Mouse (Mus musculus): Measurements from ENCODE around the gene Zfp346. TPM values are rescaled to one million over a fixed set of nuclear protein-coding genes. Genes with fewer than 3 reads are reported as not detected.
A peak's percentile ranks its signal among the peaks of the same experiment; 100 is the strongest.

Zfp346 gene
- polyA plus RNA-seq, 1 experiment: 2.4 TPM

- TF ChIP-seq FLI1 (IDR thresholded peaks at IDR 0.05; ENCODE audit: low read length): no peak
- TF ChIP-seq GATA1 (IDR thresholded peaks at IDR 0.05; ENCODE audit: borderline replicate concordance, low read length): no peak
- H3K9me3 ChIP-seq: peaks cover 13% of the 10 kb centered on the region
- H3K36me3 ChIP-seq (replicated peaks; ENCODE audit: low read length): no peaks in the 10 kb centered on the region
- no peak overlapping the region for H3K4me3 ChIP-seq (replicated peaks)
- peaks cover 52% of the 10 kb centered on the region for H3K27me3 ChIP-seq (replicated peaks)
- H3K4me1 ChIP-seq: peaks cover 20% of the 10 kb centered on the region
Observed at GRCm38 (mm10) chr13:55168255-55168654, 63.1 kb downstream of the Zfp346 start.

- Histone ChIP-seq H3K27me3 (replicated peaks) (peaks cover 53% of the 10 kb centered on the region), H3K36me3 (replicated peaks; ENCODE audit: low read length) (no peaks in the 10 kb centered on the region), H3K9me3 (peaks cover 13% of the 10 kb centered on the region), H3K4me1 (peaks cover 20% of the 10 kb centered on the region), H3K4me3 (replicated peaks) (no peak overlapping the region)
- TF ChIP-seq GATA1 (IDR thresholded peaks at IDR 0.05; ENCODE audit: borderline replicate concordance, low read length) (no peak), FLI1 (IDR thresholded peaks at IDR 0.05; ENCODE audit: low read length) (no peak)
Observed at GRCm38 (mm10) chr13:55168958-55169369, 63.9 kb downstream of the Zfp346 start.

GRCm38 (mm10) chr13:55171517-55172335, 66.6 kb downstream of the Zfp346 start:
- Histone ChIP-seq H3K27me3 (replicated peaks) (peaks cover 50% of the 10 kb centered on the region), H3K4me3 (replicated peaks) (peak overlapping the region; percentile 76), H3K36me3 (replicated peaks; ENCODE audit: low read length) (no peaks in the 10 kb centered on the region), H3K9me3 (peaks cover 13% of the 10 kb centered on the region), H3K4me1 (peaks cover 20% of the 10 kb centered on the region)
- TF ChIP-seq FLI1 (IDR thresholded peaks at IDR 0.05; ENCODE audit: low read length): no peak
- no peak for TF ChIP-seq GATA1 (IDR thresholded peaks at IDR 0.05; ENCODE audit: borderline replicate concordance, low read length)

- TF ChIP-seq FLI1 (IDR thresholded peaks at IDR 0.05; ENCODE audit: low read length) (no peak), GATA1 (IDR thresholded peaks at IDR 0.05; ENCODE audit: borderline replicate concordance, low read length) (no peak)
- H3K9me3 ChIP-seq: peaks cover 13% of the 10 kb centered on the region
- H3K27me3 ChIP-seq (replicated peaks): peaks cover 44% of the 10 kb centered on the region
- peak overlapping the region; percentile 0 for H3K4me3 ChIP-seq (replicated peaks)
- H3K4me1 ChIP-seq: peaks cover 15% of the 10 kb centered on the region
- no peaks in the 10 kb centered on the region for H3K36me3 ChIP-seq (replicated peaks; ENCODE audit: low read length)
Observed at GRCm38 (mm10) chr13:55172336-55172770, 67.2 kb downstream of the Zfp346 start.

GRCm38 (mm10) chr13:55174347-55174746, 69.2 kb downstream of the Zfp346 start:
- peaks cover 17% of the 10 kb centered on the region for H3K4me1 ChIP-seq
- TF ChIP-seq GATA1 (IDR thresholded peaks at IDR 0.05; ENCODE audit: borderline replicate concordance, low read length) (no peak), FLI1 (IDR thresholded peaks at IDR 0.05; ENCODE audit: low read length) (no peak)
- no peak overlapping the region for H3K4me3 ChIP-seq (replicated peaks)
- H3K9me3 ChIP-seq: peaks cover 8% of the 10 kb centered on the region
- no peaks in the 10 kb centered on the region for H3K36me3 ChIP-seq (replicated peaks; ENCODE audit: low read length)
- peaks cover 29% of the 10 kb centered on the region for H3K27me3 ChIP-seq (replicated peaks)

GRCm38 (mm10) chr13:55176265-55176664, 71.2 kb downstream of the Zfp346 start:
- TF ChIP-seq GATA1 (IDR thresholded peaks at IDR 0.05; ENCODE audit: borderline replicate concordance, low read length) (no peak), FLI1 (IDR thresholded peaks at IDR 0.05; ENCODE audit: low read length) (no peak)
- Histone ChIP-seq H3K4me3 (replicated peaks) (no peak overlapping the region), H3K27me3 (replicated peaks) (peaks cover 29% of the 10 kb centered on the region), H3K9me3 (0 out of 2 replicates have a peak, but pooled peaks cover 3% of the 10 kb centered on the region), H3K4me1 (peaks cover 31% of the 10 kb centered on the region), H3K36me3 (replicated peaks; ENCODE audit: low read length) (peaks cover 2% of the 10 kb centered on the region)

- TF ChIP-seq GATA1 (IDR thresholded peaks at IDR 0.05; ENCODE audit: borderline replicate concordance, low read length) (no peak), FLI1 (IDR thresholded peaks at IDR 0.05; ENCODE audit: low read length) (no peak)
- peaks cover 14% of the 10 kb centered on the region for H3K27me3 ChIP-seq (replicated peaks)
- 0 out of 2 replicates have a peak, but pooled peaks cover 3% of the 10 kb centered on the region for H3K9me3 ChIP-seq
- peaks cover 32% of the 10 kb centered on the region for H3K4me1 ChIP-seq
- H3K4me3 ChIP-seq (replicated peaks): no peak overlapping the region
- peaks cover 2% of the 10 kb centered on the region for H3K36me3 ChIP-seq (replicated peaks; ENCODE audit: low read length)
Observed at GRCm38 (mm10) chr13:55177903-55178496, 72.9 kb downstream of the Zfp346 start.

GRCm38 (mm10) chr13:55178556-55178955, 73.4 kb downstream of the Zfp346 start:
- peaks cover 2% of the 10 kb centered on the region for H3K36me3 ChIP-seq (replicated peaks; ENCODE audit: low read length)
- H3K4me1 ChIP-seq: peaks cover 37% of the 10 kb centered on the region
- H3K9me3 ChIP-seq: 0 out of 2 replicates have a peak, but pooled peaks cover 3% of the 10 kb centered on the region
- H3K27me3 ChIP-seq (replicated peaks): peaks cover 13% of the 10 kb centered on the region
- H3K4me3 ChIP-seq (replicated peaks): no peak overlapping the region
- TF ChIP-seq FLI1 (IDR thresholded peaks at IDR 0.05; ENCODE audit: low read length) (no peak), GATA1 (IDR thresholded peaks at IDR 0.05; ENCODE audit: borderline replicate concordance, low read length) (no peak)

- H3K36me3 ChIP-seq (replicated peaks; ENCODE audit: low read length): peaks cover 2% of the 10 kb centered on the region
- 0 out of 2 replicates have a peak, but pooled peaks cover 3% of the 10 kb centered on the region for H3K9me3 ChIP-seq
- peaks cover 3% of the 10 kb centered on the region for H3K27me3 ChIP-seq (replicated peaks)
- peaks cover 39% of the 10 kb centered on the region for H3K4me1 ChIP-seq
- TF ChIP-seq FLI1 (IDR thresholded peaks at IDR 0.05; ENCODE audit: low read length) (no peak), GATA1 (IDR thresholded peaks at IDR 0.05; ENCODE audit: borderline replicate concordance, low read length) (no peak)
- H3K4me3 ChIP-seq (replicated peaks): no peak overlapping the region
Observed at GRCm38 (mm10) chr13:55179591-55179990, 74.5 kb downstream of the Zfp346 start.

GRCm38 (mm10) chr13:55181786-55182172, 76.7 kb downstream of the Zfp346 start:
- Histone ChIP-seq H3K4me1 (peaks cover 39% of the 10 kb centered on the region), H3K9me3 (0 out of 2 replicates have a peak, but pooled peaks cover 3% of the 10 kb centered on the region), H3K36me3 (replicated peaks; ENCODE audit: low read length) (peaks cover 2% of the 10 kb centered on the region), H3K27me3 (replicated peaks) (no peaks in the 10 kb centered on the region), H3K4me3 (replicated peaks) (no peak overlapping the region)
- TF ChIP-seq GATA1 (IDR thresholded peaks at IDR 0.05; ENCODE audit: borderline replicate concordance, low read length) (no peak), FLI1 (IDR thresholded peaks at IDR 0.05; ENCODE audit: low read length) (no peak)

Data from megakaryocyte, embryonic 14.5 days (primary cell).